16 mouse cellular contexts compared by ENCODE assay signal in the genomic region with DNA sequence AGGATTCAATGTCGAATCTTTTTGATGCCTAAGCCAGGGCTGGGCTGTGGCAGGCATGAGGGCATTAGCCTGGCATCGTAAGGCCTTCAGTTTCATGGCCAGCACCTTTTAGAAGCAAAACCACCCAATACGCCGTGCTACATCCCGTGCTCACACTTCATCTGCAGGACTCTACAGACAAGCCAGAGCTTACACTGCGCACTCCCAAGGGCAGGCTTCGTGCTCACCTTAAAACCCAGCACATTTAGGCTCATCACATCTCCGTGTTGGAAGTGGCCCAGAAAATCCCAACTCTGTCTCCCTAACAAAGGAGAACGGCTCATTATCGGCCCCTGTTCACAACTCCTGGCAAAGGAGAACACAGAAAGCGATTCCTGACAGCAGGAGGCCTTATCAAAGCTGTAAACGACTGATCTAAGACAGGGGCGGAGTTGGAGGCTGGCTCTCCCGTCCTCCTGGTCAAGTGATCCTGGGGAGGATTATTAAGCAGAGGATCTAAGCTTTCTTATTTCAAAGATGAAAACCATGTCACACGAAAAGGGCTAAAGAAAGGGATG. TPM values are rescaled to one million over a fixed set of nuclear protein-coding genes. Genes with fewer than 3 reads are reported as not detected.
A peak's percentile ranks its signal among the peaks of the same experiment; 100 is the strongest.
DNase-seq lines count a peak whose midpoint lies in the region; ATAC-seq and TF ChIP-seq lines count a peak whose summit lies in the region.
"Had no signal": no experiment of that assay in that cellular context is flagged by ENCODE, and none has a peak within 500 bp of the region (broad histone marks: within the 10 kb centered on the region; RNA-seq: fewer than 3 reads in every experiment).

No protein-coding gene starts in this region.

- H3K4me2 ChIP-seq in forebrain, postnatal 0 days (ENCODE audit: low read depth), result no peak overlapping the region
- H3K4me2 ChIP-seq in neural tube, embryonic 15.5 days, result peak overlapping the region; percentile 13; the same call in 1 of the 2 replicates
- H3K4me2 ChIP-seq: hindbrain, embryonic 14.5 days; limb, embryonic 15.5 days had no signal

- peaks cover 5% of the 10 kb centered on the region; the same call in 1 of the 2 replicates for H3K4me1 ChIP-seq in kidney, adult 2 months (ENCODE audit: control insufficient read depth, insufficient read depth, low read length)
- H3K4me1 ChIP-seq in forebrain, postnatal 0 days (ENCODE audit: insufficient read depth), result no peaks in the 10 kb centered on the region
- H3K4me1 ChIP-seq in neural tube, embryonic 15.5 days, result peaks cover 7% of the 10 kb centered on the region
- H3K4me1 ChIP-seq: limb, embryonic 15.5 days had no signal

- no peaks in the 10 kb centered on the region for H3K9me3 ChIP-seq in forebrain, postnatal 0 days (ENCODE audit: low read length)
- no peaks in the 10 kb centered on the region for H3K9me3 ChIP-seq in neural tube, embryonic 15.5 days (replicated peaks)
- H3K9me3 ChIP-seq: limb, embryonic 15.5 days had no signal

- H3K9ac ChIP-seq in forebrain, postnatal 0 days, result no peak overlapping the region
- no peak overlapping the region for H3K9ac ChIP-seq in neural tube, embryonic 15.5 days (replicated peaks)
- H3K9ac ChIP-seq: hindbrain, embryonic 14.5 days; limb, embryonic 15.5 days had no signal

- peak; percentile 37 for DNase-seq in kidney, adult 2 months
- DNase-seq in kidney, adult 18-20 months, result no peak
- DNase-seq in brain, adult 2 months (ENCODE audit: low read depth, low spot score), result peak; percentile 10
- peak; percentile 18 for DNase-seq in forebrain, postnatal 0 days
- DNase-seq in frontal cortex, postnatal 10 days (ENCODE audit: low spot score in 2 of 2), result no peak
- DNase-seq in ovary, postnatal 14 days (ENCODE audit: low spot score), result no peak
- DNase-seq: adrenal gland, postnatal 14 days; lung, adult 2 months; thymus, postnatal 36 days had no signal

- H3K27me3 ChIP-seq in kidney, adult 2 months (replicated peaks; ENCODE audit: control insufficient read depth, insufficient read depth, low read length), result no peaks in the 10 kb centered on the region
- no peaks in the 10 kb centered on the region for H3K27me3 ChIP-seq in forebrain, postnatal 0 days (ENCODE audit: insufficient read depth, low read length)
- H3K27me3 ChIP-seq in neural tube, embryonic 15.5 days (replicated peaks), result no peaks in the 10 kb centered on the region
- H3K27me3 ChIP-seq: limb, embryonic 15.5 days had no signal

- peak overlapping the region; percentile 11; the same call in 1 of the 2 replicates for H3K27ac ChIP-seq in kidney, adult 2 months (ENCODE audit: insufficient read depth, low read depth, low read length)
- no peak overlapping the region for H3K27ac ChIP-seq in forebrain, postnatal 0 days (ENCODE audit: low read depth, low read length)
- no peak overlapping the region for H3K27ac ChIP-seq in neural tube, embryonic 15.5 days (replicated peaks)
- H3K27ac ChIP-seq: hindbrain, embryonic 14.5 days; limb, embryonic 15.5 days had no signal

- no peak overlapping the region for H3K4me3 ChIP-seq in kidney, adult 2 months (ENCODE audit: insufficient read depth, low read depth, low read length)
- no peak overlapping the region for H3K4me3 ChIP-seq in forebrain, postnatal 0 days (ENCODE audit: low read depth, low read length)
- H3K4me3 ChIP-seq in neural tube, embryonic 15.5 days (replicated peaks), result no peak overlapping the region
- H3K4me3 ChIP-seq: limb, embryonic 15.5 days had no signal

- 45% methylated on average over 15 of the region's 15 CpGs for WGBS in kidney, adult 2 months
- WGBS in forebrain, postnatal 0 days, result 28% methylated on average over 15 of the region's 15 CpGs
- 33% methylated on average over 15 of the region's 15 CpGs for WGBS in neural tube, embryonic 15.5 days

- peak; percentile 36 for ATAC-seq in forebrain, postnatal 0 days
- ATAC-seq in neural tube, embryonic 15.5 days (ENCODE audit: low FRiP score), result no peak

- peaks cover 2% of the 10 kb centered on the region; the same call in 1 of the 2 replicates for H3K36me3 ChIP-seq in kidney, adult 2 months (ENCODE audit: control insufficient read depth, insufficient read depth, low read length)
- H3K36me3 ChIP-seq in forebrain, postnatal 0 days (ENCODE audit: insufficient read depth), result no peaks in the 10 kb centered on the region
- no peaks in the 10 kb centered on the region for H3K36me3 ChIP-seq in neural tube, embryonic 15.5 days
- H3K36me3 ChIP-seq: limb, embryonic 15.5 days had no signal

- no peak for TF ChIP-seq POLR2A in kidney, adult 2 months (IDR thresholded peaks at IDR 0.05; ENCODE audit: low read depth, low read length)

- TF ChIP-seq CTCF in kidney, adult 2 months (conservative IDR thresholded peaks at IDR 0.05; ENCODE audit: insufficient read depth, insufficient read length, low read depth, low read length), result no peak
- TF ChIP-seq CTCF in forebrain, postnatal 0 days (IDR thresholded peaks at IDR 0.05; ENCODE audit: low read depth), result no peak

RNA-seq across cellular contexts. Expression of gene Pdzk1, which starts 0.7 kb away (rescaled TPM):
- polyA plus RNA-seq in kidney, adult 2 months (2012; rRNA removed), result 343 and 414 TPM in 2 replicates
- 2.0 TPM in 1 of 2 replicates, not detected in the other for total RNA-seq in forebrain, postnatal 0 days (2014; rRNA removed)
- polyA plus RNA-seq in forebrain, postnatal 0 days (2015; fragmentation: Nextera tagmentation; extraction: Ambion mirVana), result 0.11 and 0.19 TPM in 2 replicates
- polyA plus RNA-seq in neural tube, embryonic 15.5 days (2015; fragmentation: Nextera tagmentation; extraction: Ambion mirVana), result 0.12 and 0.34 TPM in 2 replicates
- total RNA-seq: granulocyte monocyte progenitor cell, adult 5-6 weeks had no signal
- polyA plus RNA-seq: embryonic facial prominence, embryonic 14.5 days had no signal

RNA-seq across cellular contexts. Expression of gene Cd160, which starts 0.8 kb away (rescaled TPM):
- polyA plus RNA-seq in kidney, adult 2 months (2012; rRNA removed), result 0.08 and 0.33 TPM in 2 replicates
- not detected in 2 replicates for total RNA-seq in forebrain, postnatal 0 days (2014; rRNA removed)
- polyA plus RNA-seq in forebrain, postnatal 0 days (2015; fragmentation: Nextera tagmentation; extraction: Ambion mirVana), result 0.08 and 0.10 TPM in 2 replicates
- polyA plus RNA-seq in neural tube, embryonic 15.5 days (2015; fragmentation: Nextera tagmentation; extraction: Ambion mirVana), result 0.19 and 6.5 TPM in 2 replicates
- total RNA-seq: adrenal gland, postnatal 14 days; common myeloid progenitor, adult 5-6 weeks; left cerebral cortex, adult 8-10 months had no signal

Comparison
In these comparisons a context has a peak if more than half of its experiments do, and no peak if none do; other contexts are left out.
1. DNase-seq: peak in kidney, adult 2 months (single experiment), brain, adult 2 months (single experiment) and forebrain, postnatal 0 days (single experiment); none in kidney, adult 18-20 months (single experiment), frontal cortex, postnatal 10 days (0 of 2) and ovary, postnatal 14 days (single experiment).
2. RNA of gene Pdzk1, which starts 0.7 kb away (polyA plus RNA-seq): 343 to 414 TPM in kidney, adult 2 months; 0.11 to 0.19 TPM in forebrain, postnatal 0 days and 0.12 to 0.34 TPM in neural tube, embryonic 15.5 days; every median in the first group is over 100 times any median in the second.